Comparison of ENCODE assay signal across 12 mouse cellular contexts in genomic region chr5:75449913-75450525, GRCm38 (mm10).
DNase-seq lines count a peak whose midpoint lies in the region; ATAC-seq and TF ChIP-seq lines count a peak whose summit lies in the region.
"Had no signal": no experiment of that assay in that cellular context is flagged by ENCODE, and none has a peak within 500 bp of the region (broad histone marks: within the 10 kb centered on the region; RNA-seq: fewer than 3 reads in every experiment).

No protein-coding gene starts in this region.

- H3K4me1 ChIP-seq in heart, embryonic 13.5 days, result peaks cover 10% of the 10 kb centered on the region
- no peaks in the 10 kb centered on the region for H3K4me1 ChIP-seq in heart, adult 2 months (ENCODE audit: control insufficient read depth, insufficient read depth, low read length)
- 0 out of 2 replicates have a peak, but pooled peaks cover 2% of the 10 kb centered on the region for H3K4me1 ChIP-seq in hindbrain, embryonic 11.5 days (replicated peaks; ENCODE audit: control insufficient read depth, insufficient read depth, low read length)
- peaks cover 11% of the 10 kb centered on the region; the same call in 1 of the 2 replicates for H3K4me1 ChIP-seq in midbrain, embryonic 15.5 days

- H3K9me3 ChIP-seq in heart, embryonic 13.5 days, result no peaks in the 10 kb centered on the region
- H3K9me3 ChIP-seq in hindbrain, embryonic 11.5 days (ENCODE audit: control insufficient read depth, low read length), result no peaks in the 10 kb centered on the region
- no peaks in the 10 kb centered on the region for H3K9me3 ChIP-seq in midbrain, embryonic 15.5 days
- H3K9me3 ChIP-seq: G1E; limb, embryonic 13.5 days; megakaryocyte, embryonic 14.5 days had no signal

- H3K4me2 ChIP-seq in heart, embryonic 13.5 days, result peak overlapping the region; percentile 36
- H3K4me2 ChIP-seq in hindbrain, embryonic 11.5 days (replicated peaks; ENCODE audit: low read depth, low read length), result no peak overlapping the region
- no peak overlapping the region for H3K4me2 ChIP-seq in midbrain, embryonic 15.5 days
- H3K4me2 ChIP-seq: limb, embryonic 13.5 days had no signal

- H3K4me3 ChIP-seq in heart, embryonic 13.5 days, result no peak overlapping the region
- no peak overlapping the region for H3K4me3 ChIP-seq in heart, adult 2 months
- H3K4me3 ChIP-seq in hindbrain, embryonic 11.5 days (ENCODE audit: low read depth, low read length), result no peak overlapping the region
- no peak overlapping the region for H3K4me3 ChIP-seq in midbrain, embryonic 15.5 days
- H3K4me3 ChIP-seq: layer of hippocampus, adult 2 months; limb, embryonic 13.5 days; megakaryocyte, embryonic 14.5 days had no signal

- no peak for TF ChIP-seq POLR2A in heart, adult 2 months (IDR thresholded peaks at IDR 0.05; ENCODE audit: insufficient read depth, low read depth, low read length)

- no peak overlapping the region for H3K9ac ChIP-seq in heart, embryonic 13.5 days
- no peak overlapping the region for H3K9ac ChIP-seq in heart, adult 2 months (ENCODE audit: low read depth, low read length)
- no peak overlapping the region for H3K9ac ChIP-seq in hindbrain, embryonic 11.5 days (ENCODE audit: low read depth, low read length)
- no peak overlapping the region for H3K9ac ChIP-seq in midbrain, embryonic 15.5 days
- H3K9ac ChIP-seq: limb, embryonic 13.5 days had no signal

- no peak for ATAC-seq in heart, embryonic 13.5 days (ENCODE audit: extremely low read depth, insufficient number of reproducible peaks, low FRiP score, low TSS enrichment)
- ATAC-seq in hindbrain, embryonic 11.5 days (ENCODE audit: low FRiP score), result peak; percentile 59; the same call in 1 of the 2 replicates
- peak; percentile 52; the same call in 1 of the 2 replicates for ATAC-seq in midbrain, embryonic 15.5 days (replicated peaks)

- DNase-seq in heart, adult 2 months, result no peak
- DNase-seq in ZHBTc4 (ENCODE audit: low read depth, low spot score) (peak; percentile 15), MN1 (ENCODE audit: low spot score) (no peak)
- DNase-seq in hindbrain, embryonic 11.5 days (ENCODE audit: low spot score), result peak; percentile 30
- no peak for DNase-seq in gastrocnemius, postnatal 10 days
- DNase-seq: thymus, postnatal 14 days had no signal

- no peak overlapping the region for H3K27ac ChIP-seq in heart, embryonic 13.5 days (replicated peaks)
- no peak overlapping the region for H3K27ac ChIP-seq in heart, adult 2 months
- H3K27ac ChIP-seq in hindbrain, embryonic 11.5 days (ENCODE audit: low read depth, low read length), result no peak overlapping the region
- no peak overlapping the region for H3K27ac ChIP-seq in midbrain, embryonic 15.5 days
- H3K27ac ChIP-seq: layer of hippocampus, adult 2 months; limb, embryonic 13.5 days had no signal

- TF ChIP-seq EP300 in heart, adult 2 months (IDR thresholded peaks at IDR 0.05; ENCODE audit: insufficient read depth, low read depth, low read length), result no peak

- intact Hi-C loops in heart, adult 2 months (cut with DNase I), result no loop called here

- no peaks in the 10 kb centered on the region for H3K36me3 ChIP-seq in heart, embryonic 13.5 days
- no peaks in the 10 kb centered on the region for H3K36me3 ChIP-seq in heart, adult 2 months (ENCODE audit: control insufficient read depth, insufficient read depth, low read length)
- no peaks in the 10 kb centered on the region for H3K36me3 ChIP-seq in hindbrain, embryonic 11.5 days (ENCODE audit: control insufficient read depth, insufficient read depth, low read length)
- H3K36me3 ChIP-seq in midbrain, embryonic 15.5 days (replicated peaks), result no peaks in the 10 kb centered on the region
- H3K36me3 ChIP-seq: G1E; limb, embryonic 13.5 days had no signal

- 53% methylated on average over 21 of the region's 21 CpGs for WGBS in heart, embryonic 13.5 days
- WGBS in heart, adult 2 months, result 66% methylated on average over 21 of the region's 21 CpGs
- 55% methylated on average over 21 of the region's 21 CpGs for WGBS in hindbrain, embryonic 11.5 days
- 51% methylated on average over 21 of the region's 21 CpGs for WGBS in midbrain, embryonic 15.5 days

- TF ChIP-seq CTCF in heart, adult 2 months (IDR thresholded peaks at IDR 0.05), result no peak

- peaks cover 23% of the 10 kb centered on the region for H3K27me3 ChIP-seq in heart, embryonic 13.5 days (replicated peaks)
- H3K27me3 ChIP-seq in heart, adult 2 months (ENCODE audit: control insufficient read depth, insufficient read depth, low read length), result no peaks in the 10 kb centered on the region
- H3K27me3 ChIP-seq in hindbrain, embryonic 11.5 days (ENCODE audit: control insufficient read depth, insufficient read depth, low read length), result no peaks in the 10 kb centered on the region
- no peaks in the 10 kb centered on the region for H3K27me3 ChIP-seq in midbrain, embryonic 15.5 days (replicated peaks)

- H3K79me2 ChIP-seq in heart, adult 2 months (replicated peaks; ENCODE audit: control insufficient read depth, insufficient read depth, low read length), result no peaks in the 10 kb centered on the region

Comparison
In these comparisons a context has a peak if more than half of its experiments do, and no peak if none do; other contexts are left out.
1. DNase-seq: peak in ZHBTc4 (single experiment) and hindbrain, embryonic 11.5 days (single experiment); none in heart, adult 2 months (0 of 2), MN1 (single experiment) and gastrocnemius, postnatal 10 days (single experiment).